1 mouse cellular context compared by ENCODE assay signal in the genomic region with DNA sequence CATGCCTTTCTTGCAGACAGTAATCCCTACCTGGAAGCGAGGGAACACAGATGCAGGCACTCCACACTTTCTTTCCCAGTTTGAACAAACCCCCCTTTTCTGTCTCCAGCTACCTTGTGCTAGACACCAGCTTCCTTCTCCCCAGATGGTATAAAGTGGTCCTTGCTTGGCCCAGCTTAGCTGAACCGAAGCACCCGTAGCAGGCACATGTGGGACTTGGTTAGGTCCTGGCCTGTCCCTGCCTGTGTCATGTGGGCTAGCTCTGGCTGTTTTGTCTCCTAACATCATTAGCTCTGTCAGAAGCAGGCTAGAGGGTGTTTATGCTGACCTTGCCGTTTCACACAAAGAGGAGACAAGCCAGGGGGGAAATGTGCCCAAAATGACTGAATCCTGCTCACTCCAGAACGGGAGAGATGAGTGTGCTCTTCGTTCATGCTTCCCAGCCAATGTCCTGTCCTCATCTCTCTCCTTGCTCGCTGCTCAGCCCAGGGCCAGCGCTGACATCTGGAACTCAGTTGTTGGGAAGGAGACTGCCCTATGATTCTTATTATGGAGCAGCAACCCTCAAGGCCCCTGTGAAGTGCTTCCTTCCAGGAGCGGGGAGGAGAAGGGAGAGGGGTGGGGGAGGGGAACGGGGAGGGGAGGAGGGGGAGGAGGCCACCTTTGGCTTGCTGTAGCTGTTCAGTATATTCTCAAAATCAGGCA.
TF ChIP-seq lines count a peak whose summit lies in the region.

No protein-coding gene starts in this region.

TF ChIP-seq in CH12.LX, 34 proteins besides CTCF, POLR2A, EP300 and RAD21:
- TF ChIP-seq MAFK (IDR thresholded peaks at IDR 0.05; ENCODE audit: insufficient replicate concordance, low read length) = peak; percentile 62; the same call in 1 of the 2 replicates
- TF ChIP-seq TBP (conservative IDR thresholded peaks at IDR 0.05; ENCODE audit: low read depth, low read length) = no peak
- TF ChIP-seq POLR2AphosphoS2 (IDR thresholded peaks at IDR 0.05; ENCODE audit: low read depth, low read length) = no peak
TF ChIP-seq in CH12.LX: peak in this region for 1.
